In the genomic region with DNA sequence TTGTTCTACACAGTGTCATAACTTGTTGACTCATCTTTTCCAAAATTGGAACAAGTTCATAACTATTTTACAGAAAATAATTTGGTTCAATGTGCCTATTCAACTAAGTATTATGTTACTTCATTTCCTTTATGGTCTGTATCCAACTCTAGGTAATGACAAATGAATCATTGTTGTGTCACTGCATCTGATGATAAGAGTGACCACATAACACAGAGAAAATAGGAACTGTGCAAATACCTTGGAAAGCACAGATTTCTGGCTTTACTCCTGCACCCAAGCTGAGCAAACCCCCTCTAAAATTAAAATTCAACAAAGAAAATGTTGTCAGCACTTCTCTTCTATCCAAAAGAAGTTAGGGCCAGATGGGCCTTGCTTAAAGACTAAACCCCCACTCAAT, we compare ENCODE assay signal across 25 mouse cellular contexts.
A peak's percentile ranks its signal among the peaks of the same experiment; 100 is the strongest.
DNase-seq lines count a peak whose midpoint lies in the region; ATAC-seq and TF ChIP-seq lines count a peak whose summit lies in the region.
"Had no signal": no experiment of that assay in that cellular context is flagged by ENCODE, and none has a peak within 500 bp of the region (broad histone marks: within the 10 kb centered on the region; RNA-seq: fewer than 3 reads in every experiment).

No protein-coding gene starts in this region.

- H3K27me3 ChIP-seq in forebrain, embryonic 14.5 days (replicated peaks; ENCODE audit: control insufficient read depth, insufficient read depth, low read length), result no peaks in the 10 kb centered on the region
- no peaks in the 10 kb centered on the region for H3K27me3 ChIP-seq in forebrain, embryonic 12.5 days
- no peaks in the 10 kb centered on the region for H3K27me3 ChIP-seq in C2C12 (ENCODE audit: control insufficient read depth, insufficient read depth, insufficient read length)
- H3K27me3 ChIP-seq in hindbrain, embryonic 10.5 days (ENCODE audit: insufficient read depth, poor library complexity, severe bottlenecking), result no peaks in the 10 kb centered on the region
- H3K27me3 ChIP-seq: embryonic facial prominence, embryonic 15.5 days; forebrain, embryonic 15.5 days; heart, embryonic 13.5 days; hindbrain, embryonic 12.5 days; hindbrain, embryonic 15.5 days; Patski had no signal

- H3ac ChIP-seq in C2C12 (ENCODE audit: control insufficient read depth, insufficient read length, low read depth), result no peak overlapping the region

- H3K9me3 ChIP-seq in forebrain, embryonic 14.5 days (replicated peaks; ENCODE audit: control insufficient read depth, low read length), result no peaks in the 10 kb centered on the region
- H3K9me3 ChIP-seq in forebrain, embryonic 12.5 days, result no peaks in the 10 kb centered on the region
- no peaks in the 10 kb centered on the region for H3K9me3 ChIP-seq in hindbrain, embryonic 10.5 days
- H3K9me3 ChIP-seq: embryonic facial prominence, embryonic 15.5 days; forebrain, embryonic 15.5 days; heart, embryonic 10.5 days; heart, embryonic 13.5 days; hindbrain, embryonic 12.5 days; hindbrain, embryonic 15.5 days had no signal

- H3K4me1 ChIP-seq in forebrain, embryonic 14.5 days (ENCODE audit: control insufficient read depth, insufficient read depth, low read length), result no peaks in the 10 kb centered on the region
- no peaks in the 10 kb centered on the region for H3K4me1 ChIP-seq in forebrain, embryonic 12.5 days
- H3K4me1 ChIP-seq in hindbrain, embryonic 10.5 days (replicated peaks), result no peaks in the 10 kb centered on the region
- H3K4me1 ChIP-seq: embryonic facial prominence, embryonic 15.5 days; forebrain, embryonic 15.5 days; heart, embryonic 10.5 days; heart, embryonic 13.5 days; hindbrain, embryonic 12.5 days; hindbrain, embryonic 15.5 days had no signal

- H3K27ac ChIP-seq in forebrain, embryonic 14.5 days (ENCODE audit: low read depth, low read length), result no peak overlapping the region
- no peak overlapping the region for H3K27ac ChIP-seq in forebrain, embryonic 12.5 days
- H3K27ac ChIP-seq in hindbrain, embryonic 10.5 days, result no peak overlapping the region
- H3K27ac ChIP-seq: embryonic facial prominence, embryonic 15.5 days; forebrain, embryonic 15.5 days; heart, adult 2 months; heart, embryonic 10.5 days; heart, embryonic 13.5 days; hindbrain, embryonic 12.5 days; hindbrain, embryonic 15.5 days had no signal

- no peaks in the 10 kb centered on the region for H3K79me3 ChIP-seq in C2C12 (ENCODE audit: low read depth)

- H3K36me3 ChIP-seq in forebrain, embryonic 14.5 days (ENCODE audit: control insufficient read depth, insufficient read depth, low read length), result no peaks in the 10 kb centered on the region
- H3K36me3 ChIP-seq in forebrain, embryonic 12.5 days (replicated peaks), result no peaks in the 10 kb centered on the region
- H3K36me3 ChIP-seq in C2C12 (ENCODE audit: control insufficient read depth, insufficient read depth), result no peaks in the 10 kb centered on the region
- H3K36me3 ChIP-seq in hindbrain, embryonic 10.5 days, result no peaks in the 10 kb centered on the region
- H3K36me3 ChIP-seq: embryonic facial prominence, embryonic 15.5 days; forebrain, embryonic 15.5 days; heart, embryonic 10.5 days; heart, embryonic 13.5 days; hindbrain, embryonic 12.5 days; hindbrain, embryonic 15.5 days had no signal

- peak; percentile 4 for DNase-seq in adrenal gland, adult 2 months
- no peak for DNase-seq in adrenal gland, postnatal 10 days
- DNase-seq in forebrain, embryonic 14.5 days (ENCODE audit: low spot score), result peak; percentile 3
- DNase-seq in fibroblast of lung, adult 2 months (ENCODE audit: low read depth), result peak; percentile 77
- DNase-seq in hindbrain, embryonic 10.5 days (ENCODE audit: low spot score), result no peak
- no peak for DNase-seq in urinary bladder, postnatal 14 days (ENCODE audit: low spot score)
- DNase-seq: adrenal gland, postnatal 25 days; cerebellum, adult 18-20 months; cerebellum, adult 9-10 months; gastrocnemius, postnatal 10 days; gastrocnemius, postnatal 36 days; heart, adult 2 months; heart, postnatal 14 days; heart, postnatal 4 days; kidney, adult 11 months; kidney, adult 8-10 months had no signal

- ATAC-seq in forebrain, embryonic 14.5 days, result no peak
- ATAC-seq in forebrain, embryonic 12.5 days (ENCODE audit: low FRiP score), result no peak
- ATAC-seq: forebrain, embryonic 15.5 days; Patski had no signal

- no peaks in the 10 kb centered on the region for H3K79me2 ChIP-seq in C2C12 (ENCODE audit: control insufficient read depth, insufficient read depth)

- no peak overlapping the region for H3K9ac ChIP-seq in forebrain, embryonic 14.5 days (ENCODE audit: low read length)
- no peak overlapping the region for H3K9ac ChIP-seq in forebrain, embryonic 12.5 days
- H3K9ac ChIP-seq: embryonic facial prominence, embryonic 15.5 days; forebrain, embryonic 15.5 days; heart, embryonic 13.5 days; hindbrain, embryonic 12.5 days; hindbrain, embryonic 15.5 days had no signal

- H3K4me2 ChIP-seq in forebrain, embryonic 14.5 days (ENCODE audit: low read length), result no peak overlapping the region
- H3K4me2 ChIP-seq in forebrain, embryonic 12.5 days, result no peak overlapping the region
- H3K4me2 ChIP-seq: embryonic facial prominence, embryonic 15.5 days; forebrain, embryonic 15.5 days; heart, embryonic 13.5 days; hindbrain, embryonic 12.5 days; hindbrain, embryonic 15.5 days had no signal

- TF ChIP-seq CTCF in C2C12 (IDR thresholded peaks at IDR 0.05; ENCODE audit: control insufficient read depth, insufficient read depth, insufficient read length), result no peak

- no peak overlapping the region for H3K4me3 ChIP-seq in forebrain, embryonic 14.5 days (ENCODE audit: low read depth, low read length)
- H3K4me3 ChIP-seq in forebrain, embryonic 12.5 days (replicated peaks), result no peak overlapping the region
- H3K4me3 ChIP-seq in C2C12 (ENCODE audit: insufficient read depth, poor library complexity, severe bottlenecking), result no peak overlapping the region
- no peak overlapping the region for H3K4me3 ChIP-seq in hindbrain, embryonic 10.5 days
- H3K4me3 ChIP-seq: embryonic facial prominence, embryonic 15.5 days; forebrain, embryonic 15.5 days; heart, adult 2 months; heart, embryonic 10.5 days; heart, embryonic 13.5 days; hindbrain, embryonic 12.5 days; hindbrain, embryonic 15.5 days had no signal

TF ChIP-seq in C2C12, 6 proteins besides CTCF, POLR2A, EP300 and RAD21:
- TF ChIP-seq USF1 (IDR thresholded peaks at IDR 0.05; ENCODE audit: low read depth), result no peak
- no peak for TF ChIP-seq CEBPB (IDR thresholded peaks at IDR 0.05; ENCODE audit: low read depth)
- peak; percentile 99 for TF ChIP-seq FOSL1 (IDR thresholded peaks at IDR 0.05; ENCODE audit: insufficient read depth, low read length, poor library complexity, severe bottlenecking)
- TF ChIP-seq MAX (IDR thresholded peaks at IDR 0.05), result peak; percentile 9

Comparison
In these comparisons a context has a peak if more than half of its experiments do, and no peak if none do; other contexts are left out.
1. DNase-seq: peak in adrenal gland, adult 2 months (single experiment), forebrain, embryonic 14.5 days (single experiment) and fibroblast of lung, adult 2 months (single experiment); none in adrenal gland, postnatal 10 days (single experiment), hindbrain, embryonic 10.5 days (single experiment) and urinary bladder, postnatal 14 days (single experiment).